Mouse (Mus musculus): Measurements from ENCODE around the gene Strip1.

The Strip1 gene

DNA sequence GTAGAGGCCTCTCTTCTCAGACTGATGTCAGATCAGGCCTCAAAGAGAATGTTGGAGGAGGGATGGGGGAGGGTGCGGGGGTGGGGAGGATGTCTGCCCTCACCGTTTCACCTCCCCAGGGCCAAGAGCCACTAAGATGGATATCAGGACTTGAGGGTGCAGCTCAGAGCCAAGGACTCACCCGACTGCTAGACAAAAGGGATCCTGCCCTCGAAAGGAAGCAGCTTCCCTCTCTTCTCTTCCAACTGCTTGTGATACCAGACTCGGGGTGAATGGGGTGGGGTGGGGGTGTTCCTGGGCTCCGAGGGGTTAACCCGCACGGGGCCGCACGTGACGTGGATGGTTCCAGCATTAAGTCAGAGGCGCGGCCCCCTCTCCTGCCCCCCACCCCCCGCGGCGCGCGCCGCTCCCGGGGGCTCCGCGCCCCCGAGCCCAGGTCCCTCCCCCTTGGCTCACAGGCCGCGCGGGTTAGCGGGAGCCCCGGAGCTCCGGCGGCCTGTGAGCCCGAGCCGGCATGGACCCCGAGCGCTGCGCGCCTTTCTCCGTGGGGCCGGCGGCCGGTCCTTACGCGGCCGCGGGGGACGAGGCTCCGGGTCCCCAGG, 36.7 kb downstream of the Strip1 start, which contains the start of gene Alx3:
Alx3 (plus strand) TSS at position 370 of the 602 bp plus-strand sequence.
- DNase-seq (ENCODE audit: low read depth, low spot score): peak; percentile 28

DNA sequence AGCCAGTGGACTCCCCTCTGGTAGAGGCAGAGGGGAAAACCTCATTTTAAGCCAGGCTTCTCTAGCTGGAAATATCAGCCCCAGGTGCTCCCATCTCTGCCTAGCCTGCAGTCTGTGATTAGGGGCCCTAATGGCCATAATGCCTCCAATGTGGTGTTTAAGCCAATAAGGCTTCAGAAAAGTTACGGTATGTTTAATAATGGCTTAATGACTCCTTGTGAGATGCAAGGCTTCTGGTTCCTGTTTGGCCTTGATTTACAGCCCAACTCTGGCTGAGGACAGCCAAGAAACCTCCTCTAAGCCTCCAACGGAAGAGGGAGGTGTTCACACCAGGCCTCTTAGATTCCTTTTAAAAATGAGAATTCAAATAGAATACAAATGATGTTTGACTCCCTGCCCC, 37.9 kb downstream of the Strip1 start:
- no peak for DNase-seq (ENCODE audit: low read depth, low spot score)

DNA sequence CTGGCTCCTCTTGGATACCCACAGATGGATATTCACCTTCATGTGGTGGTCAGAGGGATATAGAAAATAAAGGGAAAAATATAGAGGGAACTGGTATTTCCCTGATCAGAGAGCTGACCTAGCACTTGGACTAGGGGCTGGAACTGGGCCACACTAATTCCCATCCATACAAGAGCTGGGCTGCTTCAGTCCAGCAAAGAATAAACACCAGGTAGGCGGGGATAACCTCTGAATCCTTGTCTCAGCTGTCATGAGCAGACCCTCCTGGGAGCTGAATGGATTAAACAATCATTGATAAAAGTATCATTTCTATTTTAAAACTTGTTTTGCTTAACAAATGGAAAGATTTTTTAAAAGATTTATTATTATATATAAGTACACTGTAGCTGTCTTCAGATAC, 39.9 kb downstream of the Strip1 start:
- no peak for DNase-seq (ENCODE audit: low read depth, low spot score)

DNA sequence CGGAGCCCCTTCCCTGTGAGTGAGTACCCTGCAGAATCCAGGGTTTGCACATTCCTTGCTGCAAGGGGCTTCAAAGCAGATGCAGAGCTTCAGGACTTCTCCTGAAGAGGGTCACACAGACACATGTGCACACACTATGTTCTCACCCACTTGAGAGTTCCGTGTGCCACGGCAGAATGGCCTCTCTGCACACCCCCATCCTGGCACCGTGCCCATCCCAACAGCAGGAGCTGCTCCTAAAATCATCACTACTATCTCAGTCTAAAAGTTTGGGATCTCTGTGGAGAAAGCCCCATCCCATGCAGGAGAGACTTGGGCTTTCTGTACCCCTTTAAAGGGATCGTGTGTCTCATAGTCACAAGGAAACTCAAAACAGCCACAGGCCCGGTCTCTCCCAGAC, 45.0 kb downstream of the Strip1 start:
- no peak for DNase-seq (ENCODE audit: low read depth, low spot score)

DNA sequence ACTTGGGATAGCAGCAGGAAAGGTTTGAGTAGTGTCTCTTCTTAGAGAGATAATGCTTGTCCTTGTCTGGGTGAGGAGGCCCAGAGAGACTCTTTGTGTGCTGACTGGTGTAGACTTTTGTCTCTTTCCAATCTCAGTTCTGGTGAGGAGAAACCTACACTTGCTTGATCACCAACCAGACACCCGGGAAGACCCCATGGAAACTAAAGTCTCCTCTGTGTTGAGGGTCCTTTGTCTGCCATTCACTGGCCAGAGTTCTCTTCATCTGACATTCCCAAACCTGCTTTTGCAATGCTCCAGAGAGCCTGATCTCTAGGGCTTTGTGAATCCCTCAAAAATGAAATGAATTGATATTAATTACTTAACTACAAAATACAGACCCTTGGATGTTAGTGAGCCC, 47.6 kb downstream of the Strip1 start:
- DNase-seq (ENCODE audit: low read depth, low spot score): no peak

DNA sequence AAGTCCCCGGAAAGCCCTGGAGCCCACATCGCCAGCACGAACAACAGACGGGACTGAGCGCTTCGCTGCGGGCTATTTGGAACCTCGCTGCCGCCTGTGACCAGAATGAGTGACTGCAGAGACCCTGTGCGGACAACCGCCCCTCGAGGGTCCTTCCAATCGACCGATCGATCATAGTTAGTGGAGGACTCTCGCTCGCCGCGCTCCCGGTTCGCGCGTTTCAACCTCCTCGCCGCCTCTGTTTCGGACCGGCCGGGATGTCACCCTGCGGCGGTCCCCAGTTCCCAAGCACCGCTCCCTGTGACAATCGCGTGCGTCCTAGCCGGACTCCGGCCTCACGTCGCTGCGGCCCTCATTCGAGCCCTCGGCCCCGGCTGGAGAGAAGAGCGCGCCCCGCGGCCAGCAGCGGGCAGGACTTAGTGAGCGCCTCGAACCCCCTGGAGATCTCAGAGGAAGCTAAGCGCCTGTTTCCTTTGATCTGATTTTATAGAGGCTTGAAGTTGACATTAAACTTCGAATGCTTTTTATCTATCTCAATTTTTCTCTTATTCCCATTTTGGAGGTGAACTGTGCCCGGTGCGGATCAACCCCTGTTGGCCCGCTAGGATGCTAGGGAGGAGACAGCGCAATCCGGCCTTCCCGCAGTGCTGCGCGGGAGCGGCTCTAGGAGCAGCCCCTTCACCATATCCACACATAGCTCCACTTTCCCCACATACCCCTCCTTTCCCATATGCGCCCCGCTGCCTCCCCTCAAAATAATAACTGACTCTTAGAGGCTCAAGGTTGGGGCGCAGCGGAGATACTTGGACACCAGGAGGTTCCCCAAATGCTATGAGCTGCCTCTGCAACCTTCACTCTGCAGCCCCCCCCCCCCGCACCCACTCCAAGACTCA, 48.4 kb downstream of the Strip1 start:
- DNase-seq (ENCODE audit: low read depth, low spot score): peak; percentile 53

DNA sequence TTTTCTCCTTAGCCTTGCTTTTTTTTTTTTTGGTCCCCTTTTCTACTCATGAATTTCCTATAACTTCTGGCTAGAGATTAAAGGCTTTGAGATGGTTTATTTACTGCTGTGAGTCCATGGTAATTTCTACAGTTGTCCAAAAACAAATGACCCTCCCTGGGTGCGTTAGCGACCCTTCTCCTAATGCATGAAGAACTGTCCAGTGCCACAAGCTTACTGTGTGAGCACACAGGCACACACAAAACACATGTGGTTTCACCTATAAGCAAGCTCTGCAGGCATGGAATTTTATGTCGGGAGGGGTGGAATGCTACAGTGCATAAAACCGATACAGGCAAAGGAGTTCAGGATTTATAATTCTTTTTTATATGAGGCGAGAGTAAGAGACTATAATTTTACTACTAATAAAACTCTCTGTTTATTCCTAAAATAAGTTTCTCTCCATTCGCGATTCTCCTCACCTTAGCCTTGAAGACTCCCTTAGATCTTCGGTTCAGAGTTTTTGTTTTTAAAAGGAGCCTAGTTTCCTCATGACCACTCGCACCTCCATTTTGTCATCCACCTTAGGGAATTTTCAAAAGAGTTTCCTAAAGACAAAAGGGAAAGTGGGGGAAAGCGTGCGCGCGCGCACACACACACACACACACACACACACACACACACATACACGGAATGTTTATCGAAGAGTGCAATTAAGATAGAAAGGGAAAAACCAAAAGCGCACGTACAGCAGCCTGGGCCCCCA, 49.2 kb downstream of the Strip1 start:
- no peak for DNase-seq (ENCODE audit: low read depth, low spot score)

DNA sequence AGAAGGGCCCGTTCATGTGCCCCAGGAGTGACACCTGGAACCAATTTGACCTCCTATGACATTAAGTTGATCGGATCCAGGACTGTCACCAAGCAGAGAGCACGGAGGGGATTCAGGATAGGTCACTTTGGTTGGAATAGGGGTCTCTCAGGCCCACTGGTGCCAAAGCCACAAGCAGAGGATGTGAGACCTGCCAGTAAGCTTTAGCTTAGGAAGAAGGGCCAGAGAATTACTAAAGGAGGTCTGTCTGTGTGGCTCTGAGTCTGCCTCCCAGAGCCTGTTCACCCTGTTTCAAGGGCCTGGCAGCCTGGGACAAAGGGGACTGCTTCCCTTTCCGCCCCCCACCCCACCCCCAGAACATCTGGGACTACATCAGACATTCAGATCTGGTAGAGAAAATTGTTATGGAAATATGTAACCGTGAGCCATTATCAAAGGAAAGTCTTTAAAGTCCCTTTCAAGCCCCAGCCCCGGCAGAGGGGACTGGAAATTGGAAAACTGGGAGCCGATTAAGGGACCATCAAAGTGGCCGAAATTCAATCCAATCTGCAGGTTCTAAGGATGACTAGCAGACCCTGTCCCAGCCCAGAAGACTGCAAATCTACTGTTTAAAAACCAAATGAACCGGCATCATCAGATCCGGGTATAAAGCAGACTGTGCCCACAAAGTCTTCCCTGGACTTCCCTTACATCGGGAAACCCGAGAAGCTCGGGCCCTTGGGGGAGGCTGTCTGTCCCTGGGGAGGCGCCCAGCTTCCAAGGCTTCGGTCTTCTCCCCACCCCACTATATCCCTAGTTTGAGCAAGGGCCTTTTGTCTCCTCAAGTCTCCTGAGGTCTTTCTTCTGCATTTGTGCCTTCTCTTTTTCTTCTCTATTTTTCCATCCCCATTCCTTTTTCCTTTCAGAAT, 50.1 kb downstream of the Strip1 start:
- DNase-seq (ENCODE audit: low read depth, low spot score): no peak

DNA sequence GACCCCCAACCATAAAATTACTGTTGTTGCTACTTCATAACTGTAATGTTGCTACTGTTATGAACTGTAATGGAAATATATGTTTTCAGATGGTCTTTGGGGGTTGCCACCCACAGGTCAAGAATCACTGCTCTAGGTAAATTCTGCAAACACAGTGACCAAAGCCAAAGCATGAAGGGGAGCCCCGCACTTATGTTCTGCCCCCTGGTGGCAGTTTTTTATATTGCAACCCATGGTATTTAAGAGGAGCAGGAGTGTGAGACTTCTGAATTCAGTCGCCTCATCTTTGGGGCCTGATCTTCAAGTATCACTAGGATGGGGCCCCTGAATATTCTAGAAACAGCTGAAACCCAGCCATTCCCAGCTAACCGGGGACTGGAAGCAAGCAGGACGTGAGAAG, 52.0 kb downstream of the Strip1 start:
- DNase-seq (ENCODE audit: low read depth, low spot score): peak; percentile 74

DNA sequence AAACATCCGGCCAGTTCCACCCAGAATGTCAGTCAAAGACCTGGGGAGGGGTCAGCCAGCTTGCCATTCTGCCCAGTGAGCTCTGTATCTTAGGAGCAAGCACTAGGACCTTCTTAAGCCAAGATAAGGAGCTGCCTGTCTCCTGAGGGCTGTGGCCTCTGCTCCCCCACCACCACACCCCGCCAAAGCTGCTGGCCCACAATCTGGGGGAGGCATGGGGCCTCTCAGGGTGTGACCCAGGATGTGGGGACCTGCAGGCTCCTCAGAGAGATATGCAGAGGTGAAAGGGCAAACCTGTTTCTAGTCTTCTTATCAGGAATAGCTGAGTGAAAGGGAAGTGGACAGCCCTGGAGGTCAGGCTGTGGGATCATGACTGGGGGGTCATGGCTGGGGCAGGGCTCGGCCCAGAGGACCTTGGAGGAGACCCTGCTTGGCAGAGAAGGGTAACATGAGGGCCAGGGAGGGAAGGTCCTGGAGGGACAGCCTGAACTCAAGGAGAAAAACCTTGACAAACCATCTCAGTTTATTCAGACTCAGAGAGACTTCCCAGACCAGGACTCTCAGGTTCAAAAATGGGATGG, 53.6 kb downstream of the Strip1 start:
- no peak for DNase-seq (ENCODE audit: low read depth, low spot score)

DNA sequence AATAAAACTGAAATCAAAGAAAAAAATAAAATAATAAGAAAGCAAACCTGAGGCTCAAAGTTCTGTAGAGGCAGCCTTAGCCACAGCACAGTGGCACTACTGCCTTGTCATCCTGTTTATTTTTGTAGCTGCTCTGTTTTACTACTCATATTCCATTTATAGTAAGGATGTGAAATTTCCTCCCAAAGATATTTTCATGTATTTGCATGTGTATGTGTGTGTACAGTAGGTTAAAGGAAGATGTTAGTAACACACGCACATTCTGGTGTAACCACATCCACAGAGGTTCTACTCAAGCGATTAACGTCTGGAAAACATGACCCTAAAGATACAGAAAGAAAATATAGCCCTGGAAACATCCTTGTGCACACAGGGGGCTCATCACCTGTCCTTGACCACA, 54.7 kb downstream of the Strip1 start:
- DNase-seq (ENCODE audit: low read depth, low spot score): no peak

DNA sequence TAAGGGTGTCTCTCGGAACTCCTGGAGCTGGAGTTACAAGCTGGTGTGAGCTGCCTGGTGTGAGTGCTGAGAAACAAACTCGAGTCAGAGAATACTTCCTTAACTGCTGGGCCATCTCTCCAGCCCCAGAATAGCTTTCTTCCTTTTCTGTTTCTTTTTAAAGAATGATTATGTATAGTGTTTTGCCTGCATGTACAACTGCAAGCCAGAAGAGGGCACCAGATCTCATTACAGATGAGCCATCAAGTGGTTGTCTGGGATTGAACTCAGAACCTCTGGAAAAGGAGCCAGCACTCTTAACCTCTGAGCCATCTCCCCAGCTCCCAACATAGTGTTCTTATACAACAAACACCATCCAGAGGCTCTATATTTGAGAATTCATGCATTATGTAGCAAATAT, 60.3 kb downstream of the Strip1 start:
- DNase-seq (ENCODE audit: low read depth, low spot score): peak; percentile 45

DNA sequence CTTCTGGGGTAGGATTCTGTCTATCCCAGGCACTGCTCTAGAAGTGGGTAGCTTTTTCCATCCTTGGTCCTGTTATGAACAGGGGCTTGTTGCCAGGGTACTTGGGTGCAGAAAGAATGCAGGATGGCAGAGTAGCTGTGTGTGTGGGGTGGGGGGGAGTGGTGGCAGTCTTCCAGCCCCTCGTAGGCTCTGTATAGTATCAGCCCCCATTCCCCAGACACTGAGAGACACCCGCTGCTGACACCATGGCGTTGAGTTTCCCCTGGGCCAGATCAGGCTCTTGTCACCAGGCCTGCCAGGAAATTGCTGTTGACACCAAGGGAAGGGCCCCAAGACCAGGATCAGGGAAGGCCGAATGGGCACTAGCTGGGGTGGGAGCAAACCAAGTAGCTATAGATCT, 62.8 kb downstream of the Strip1 start:
- no peak for DNase-seq (ENCODE audit: low read depth, low spot score)

DNA sequence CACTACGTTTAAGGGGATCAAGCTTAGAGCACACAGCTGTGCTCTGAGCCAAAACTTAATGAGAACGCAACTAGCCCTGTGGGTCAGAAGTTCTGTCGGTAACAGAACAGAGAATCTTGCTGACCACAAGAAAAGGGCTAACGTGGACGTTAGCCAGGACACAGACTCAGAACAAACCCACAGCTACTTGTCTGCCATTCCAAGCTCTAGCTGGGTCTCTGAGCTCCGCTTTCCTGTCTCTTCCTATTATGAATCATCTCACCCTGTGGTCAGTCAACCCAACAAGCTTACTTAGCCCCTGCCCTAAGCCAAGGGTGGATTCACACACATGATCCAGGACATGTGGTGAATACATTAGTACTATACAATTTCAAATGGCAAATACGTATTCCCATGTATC, 63.7 kb downstream of the Strip1 start:
- DNase-seq (ENCODE audit: low read depth, low spot score): no peak

DNA sequence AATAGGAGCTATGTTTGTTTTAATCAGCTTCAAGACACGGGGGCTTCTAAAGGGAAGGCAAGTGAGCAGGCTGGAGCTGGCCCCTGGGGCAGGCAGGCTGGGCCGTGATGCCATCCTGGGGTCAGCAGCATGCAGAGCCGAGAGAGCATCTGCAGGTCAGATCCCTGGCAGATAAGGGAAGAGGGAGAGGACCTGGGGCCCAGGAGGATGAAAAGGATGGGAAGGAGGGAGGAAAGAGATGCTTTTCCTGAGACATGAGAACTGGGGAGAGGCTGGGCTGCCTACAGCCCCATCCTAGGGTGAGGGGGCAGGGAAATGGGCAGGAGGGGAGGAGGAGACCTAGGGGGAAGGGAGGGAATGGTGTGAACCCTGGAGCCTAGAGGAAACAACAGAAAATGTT, 66.2 kb downstream of the Strip1 start:
- DNase-seq (ENCODE audit: low read depth, low spot score): no peak

DNA sequence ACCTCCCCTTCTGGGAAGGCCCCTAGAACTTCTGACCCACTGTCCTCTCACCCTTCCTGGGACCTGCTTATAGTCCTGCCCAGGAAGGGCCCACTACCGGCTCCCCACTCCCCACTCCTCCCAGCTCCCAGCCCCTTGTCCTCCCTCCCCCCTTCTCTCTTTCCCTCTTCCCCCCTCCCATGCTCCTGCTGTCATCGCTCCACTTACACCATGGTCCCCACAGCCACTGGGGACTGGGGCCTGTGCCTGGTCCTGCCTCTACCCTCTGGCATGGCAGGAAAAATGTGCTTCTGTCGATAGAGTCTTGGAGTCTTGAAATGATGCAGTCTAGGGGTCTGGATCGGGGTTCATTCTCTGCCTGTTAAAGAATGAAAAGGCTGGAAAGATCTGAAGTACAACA, 67.6 kb downstream of the Strip1 start:
- DNase-seq (ENCODE audit: low read depth, low spot score): no peak

DNA sequence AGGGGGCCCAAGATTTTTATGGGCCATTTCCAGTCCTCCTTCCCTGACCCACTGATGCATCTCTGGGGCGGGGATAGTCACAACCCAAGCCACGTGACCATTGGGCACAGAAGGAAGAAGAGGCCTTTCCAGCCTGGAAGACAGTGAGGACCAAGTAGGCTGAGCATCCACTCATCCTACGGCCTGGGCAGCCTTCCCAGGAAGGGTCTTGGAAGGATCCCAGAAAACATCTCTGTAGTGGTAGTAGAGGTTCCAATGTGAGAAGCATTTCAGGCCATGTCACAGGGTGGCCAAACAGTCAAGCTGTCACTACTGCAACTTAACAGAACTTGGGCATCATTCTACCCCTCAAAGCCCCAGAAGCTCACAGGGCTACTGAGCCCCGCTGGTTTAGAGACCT, 68.9 kb downstream of the Strip1 start:
- no peak for DNase-seq (ENCODE audit: low read depth, low spot score)

Measured in ZHBTc4 (cell line).